Mouse (Mus musculus) embryo, embryonic 11.5 days (tissue): ENCODE measurements around the gene Gm3646.
A peak's percentile ranks its signal among the peaks of the same experiment; 100 is the strongest.

Experiments used
- DNase-seq: peaks from one replicate; pipeline ENCODE4 v3.0.0-alpha.2; 2012; ENCODE audit warnings: low read depth, low spot score

Gene Gm3646

GRCm38 (mm10) chr1:39805243-39805979 lies at the start of gene Gm3646:
Gm3646 (minus strand) TSS chr1:39805332.
- DNase-seq: no peak

- DNase-seq: no peak
Observed at GRCm38 (mm10) chr1:39847066-39847465, 41.9 kb upstream of the Gm3646 start.

- no peak for DNase-seq
Observed at GRCm38 (mm10) chr1:39846031-39846550, 41.0 kb upstream of the Gm3646 start.

GRCm38 (mm10) chr1:39843328-39843727 lies 38.2 kb upstream of the Gm3646 start:
- DNase-seq: no peak

- no peak for DNase-seq
Observed at GRCm38 (mm10) chr1:39842218-39843007, 37.3 kb upstream of the Gm3646 start.

- no peak for DNase-seq
Observed at GRCm38 (mm10) chr1:39840856-39841255, 35.7 kb upstream of the Gm3646 start.

- no peak for DNase-seq
Observed at GRCm38 (mm10) chr1:39839838-39840237, 34.7 kb upstream of the Gm3646 start.

- no peak for DNase-seq
Observed at GRCm38 (mm10) chr1:39839217-39839616, 34.1 kb upstream of the Gm3646 start.

- DNase-seq: peak; percentile 14
Observed at GRCm38 (mm10) chr1:39838487-39839169, 33.5 kb upstream of the Gm3646 start.

GRCm38 (mm10) chr1:39831594-39832039 lies 26.5 kb upstream of the Gm3646 start:
- DNase-seq: no peak

- no peak for DNase-seq
Observed at GRCm38 (mm10) chr1:39830786-39831593, 25.9 kb upstream of the Gm3646 start.

- no peak for DNase-seq
Observed at GRCm38 (mm10) chr1:39824902-39825301, 19.8 kb upstream of the Gm3646 start.

- no peak for DNase-seq
Observed at GRCm38 (mm10) chr1:39824240-39824639, 19.1 kb upstream of the Gm3646 start.

- DNase-seq: no peak
Observed at GRCm38 (mm10) chr1:39819596-39819995, 14.5 kb upstream of the Gm3646 start.

GRCm38 (mm10) chr1:39815766-39816165 lies 10.6 kb upstream of the Gm3646 start:
- DNase-seq: no peak

GRCm38 (mm10) chr1:39813067-39813466 lies 7.9 kb upstream of the Gm3646 start:
- no peak for DNase-seq

GRCm38 (mm10) chr1:39804789-39805188 lies 343 bp downstream of the Gm3646 start:
- no peak for DNase-seq

GRCm38 (mm10) chr1:39802946-39803345 lies 2.2 kb downstream of the Gm3646 start:
- DNase-seq: no peak

- no peak for DNase-seq
Observed at GRCm38 (mm10) chr1:39797496-39797895, 7.6 kb downstream of the Gm3646 start.

- DNase-seq: no peak
Observed at GRCm38 (mm10) chr1:39796765-39797164, 8.4 kb downstream of the Gm3646 start.

GRCm38 (mm10) chr1:39784632-39785031 lies 20.5 kb downstream of the Gm3646 start:
- no peak for DNase-seq
